Mouse (Mus musculus) ES-E14 (cell line): Measurements from ENCODE around the gene Nup210l. TPM values are rescaled to one million over a fixed set of nuclear protein-coding genes. Genes with fewer than 3 reads are reported as not detected.

Experiments
- DNase-seq: peaks from one replicate; pipeline ENCODE4 v3.0.0-alpha.2; 2013; ENCODE audit warnings: low read depth, low spot score
- H3K27ac ChIP-seq: 2 replicates; pipeline ENCODE4 v1.5.1; 2012; ENCODE audit warnings: low read depth, mild to moderate bottlenecking, low read length, moderate library complexity, mixed read lengths; ENCODE audit not compliant: poor library complexity, insufficient read depth, severe bottlenecking
- H3K36me3 ChIP-seq: 2 replicates; pipeline ENCODE4 v1.6.1; 2012; ENCODE audit warnings: mild to moderate bottlenecking, low read length, moderate library complexity, mixed read lengths; ENCODE audit not compliant: control insufficient read depth, poor library complexity, insufficient read depth, severe bottlenecking
- H3K4me1 ChIP-seq, 2 experiments: fragments of 150-350 bp in 1 of 2; sonication (generic) in 1 of 2; 2 replicates each; pipeline ENCODE4 v1.6.1; 2012; ENCODE audit warnings: low read length in 2 of 2, mild to moderate bottlenecking in 1 of 2, mixed read lengths in 1 of 2; ENCODE audit not compliant: control insufficient read depth in 2 of 2, insufficient read depth in 2 of 2, poor library complexity in 1 of 2
- H3K4me3 ChIP-seq, 2 experiments: fragments of 150-350 bp in 1 of 2; sonication (generic) in 1 of 2; 2 replicates each; pipeline ENCODE4 v1.5.1; 2012; ENCODE audit warnings: low read length in 2 of 2, low read depth in 1 of 2, mild to moderate bottlenecking in 1 of 2, mixed read lengths in 1 of 2; ENCODE audit not compliant: insufficient read depth in 1 of 2, poor library complexity in 1 of 2, severe bottlenecking in 1 of 2
- H3K9ac ChIP-seq: 2 replicates; pipeline ENCODE4 v1.6.1; 2012; ENCODE audit warnings: low read depth, mild to moderate bottlenecking, low read length, mixed read lengths; ENCODE audit not compliant: poor library complexity, insufficient read depth, severe bottlenecking
- H3K9me3 ChIP-seq: fragments of 150-350 bp; sonication (generic); 2 replicates; pipeline ENCODE4 v1.6.1; 2012; ENCODE audit warnings: low read depth, mild to moderate bottlenecking, low read length; ENCODE audit not compliant: control insufficient read depth, insufficient read depth
- CHD2 ChIP-seq: IDR thresholded peaks from 2 replicates; pipeline ENCODE4 v1.6.1; 2014; ENCODE audit warnings: mild to moderate bottlenecking, low read depth, low read length, inconsistent platforms
- HCFC1 ChIP-seq: IDR thresholded peaks from 2 replicates; pipeline ENCODE4 v1.6.1; 2012; ENCODE audit warnings: low read length, inconsistent platforms, borderline replicate concordance; ENCODE audit not compliant: insufficient read depth
- MAFK ChIP-seq: IDR thresholded peaks from 2 replicates; pipeline ENCODE4 v1.6.1; 2014; ENCODE audit warnings: mild to moderate bottlenecking, low read depth, low read length, inconsistent platforms; ENCODE audit not compliant: insufficient read depth
- ZC3H11A ChIP-seq: IDR thresholded peaks from 2 replicates; pipeline ENCODE4 v1.6.1; 2012; ENCODE audit warnings: low read depth, mild to moderate bottlenecking, inconsistent platforms, low read length, borderline replicate concordance
- ZNF384 ChIP-seq: IDR thresholded peaks from 2 replicates; pipeline ENCODE4 v1.6.1; 2012; ENCODE audit warnings: low read depth, low read length, inconsistent platforms
- in situ Hi-C, 2 experiments: fragments of 600-800 bp; cut with MboI; formaldehyde crosslinking; loops; one replicate each; pipeline ENCODE4 v1.15.1; 2025; ENCODE audit warnings: low sequenced_read_pairs in 2 of 2, inconsistent platforms in 1 of 2; ENCODE audit not compliant: unreplicated experiment in 2 of 2
- total RNA-seq: library from RNA; depleted of rRNA; stranded (reverse); fragments of 300-350 nt; gene quantifications from 2 replicates; pipeline ENCODE4 v1.2.3, GENCODE M21; 2012

The Nup210l gene
- total RNA-seq, 1 experiment: 0.80 TPM

DNA sequence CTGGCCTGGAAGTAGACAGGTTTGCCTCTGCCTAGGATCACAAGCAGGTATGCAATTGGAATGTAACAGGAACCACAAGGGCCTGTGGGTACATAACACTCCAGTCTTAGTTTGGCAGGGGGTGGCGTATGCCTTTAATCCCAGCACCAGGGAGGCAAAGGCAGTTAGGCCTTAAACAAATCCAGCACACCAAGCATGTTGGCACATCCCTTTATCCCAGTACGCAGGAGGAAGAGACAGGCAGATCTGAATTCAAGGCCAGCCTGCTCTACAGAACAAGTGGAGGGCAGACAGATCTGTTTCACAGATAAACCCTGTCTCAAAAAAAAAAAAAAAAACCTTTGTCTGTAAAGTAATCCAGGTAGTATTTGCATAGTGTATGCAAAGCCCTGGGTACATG, 104.7 kb downstream of the Nup210l start:
- no peak for TF ChIP-seq ZC3H11A
- no peak for TF ChIP-seq ZNF384
- TF ChIP-seq HCFC1: no peak
- TF ChIP-seq CHD2: no peak
- TF ChIP-seq MAFK: no peak
- H3K27ac ChIP-seq: no peak overlapping the region
- no peaks in the 10 kb centered on the region for H3K9me3 ChIP-seq
- H3K4me1 ChIP-seq: peaks cover 0 to 6% of the 10 kb centered on the region in 2 experiments; a peak in 1 of 4 replicates
- DNase-seq: no peak
- H3K9ac ChIP-seq: no peak overlapping the region
- in situ Hi-C loops: no loop called here
- H3K36me3 ChIP-seq: peaks cover 37% of the 10 kb centered on the region
- H3K4me3 ChIP-seq: no peak overlapping the region

DNA sequence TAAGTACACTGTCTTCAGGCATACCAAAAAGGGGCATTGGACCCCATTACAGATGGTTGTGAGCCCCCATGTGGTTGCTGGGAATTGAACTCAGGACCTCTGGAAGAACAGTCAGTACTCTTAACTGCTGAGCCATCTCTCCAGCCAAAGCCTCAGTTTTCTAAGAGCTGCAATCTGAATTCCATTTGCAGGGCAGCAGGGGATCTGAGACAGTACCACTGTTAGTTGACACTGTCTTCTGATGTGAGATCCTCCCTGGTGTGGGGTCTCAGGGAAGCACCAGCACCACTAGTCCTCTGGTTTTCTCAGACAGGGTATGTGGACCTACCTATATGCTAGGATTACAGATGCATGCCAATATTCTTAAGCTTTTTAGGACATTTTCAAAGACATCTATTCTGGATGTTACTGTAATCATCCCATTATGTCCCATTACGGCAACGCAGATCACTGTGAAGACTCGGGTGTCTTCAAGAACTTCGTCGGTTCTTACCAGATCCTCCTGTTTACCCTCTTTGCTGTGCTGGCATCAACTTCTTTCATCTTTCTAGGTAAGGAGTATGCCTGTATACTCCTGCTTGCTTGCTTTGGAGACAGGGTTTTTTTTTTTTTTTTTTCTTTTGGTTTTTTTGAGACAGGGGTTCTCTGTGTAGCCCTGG, 106.1 kb downstream of the Nup210l start:
- DNase-seq: no peak
- H3K9me3 ChIP-seq: no peaks in the 10 kb centered on the region
- H3K27ac ChIP-seq: no peak overlapping the region; the same call in 1 of the 2 replicates
- peaks cover 37% of the 10 kb centered on the region for H3K36me3 ChIP-seq
- peak overlapping the region in 1 of 2 experiments; percentile 21; a peak in 1 of 4 replicates for H3K4me3 ChIP-seq
- H3K9ac ChIP-seq: peak overlapping the region; percentile 33; the same call in 1 of the 2 replicates
- peaks cover 0 to 6% of the 10 kb centered on the region in 2 experiments; a peak in 1 of 4 replicates for H3K4me1 ChIP-seq
- TF ChIP-seq ZC3H11A (no peak), CHD2 (no peak), MAFK (no peak), ZNF384 (0 out of 2 replicates have a peak, but pooled peaks have one; percentile 11), HCFC1 (no peak)
- in situ Hi-C loops: no loop called here

GRCm38 (mm10) chr3:90211475-90212398, 107.8 kb downstream of the Nup210l start:
- H3K9ac ChIP-seq: peak overlapping the region; percentile 65
- H3K4me1 ChIP-seq: peaks cover 0 to 6% of the 10 kb centered on the region in 2 experiments; a peak in 1 of 4 replicates
- H3K9me3 ChIP-seq: no peaks in the 10 kb centered on the region
- H3K27ac ChIP-seq: no peak overlapping the region; the same call in 1 of the 2 replicates
- peak overlapping the region; percentile 88 to 95 for H3K4me3 ChIP-seq
- TF ChIP-seq ZNF384: no peak
- no peak for TF ChIP-seq ZC3H11A
- no peak for TF ChIP-seq MAFK
- no peak; the same call in 1 of the 2 replicates for TF ChIP-seq HCFC1
- no peak for TF ChIP-seq CHD2
- DNase-seq: no peak
- H3K36me3 ChIP-seq: peaks cover 37% of the 10 kb centered on the region
- in situ Hi-C loops: no loop called here

GRCm38 (mm10) chr3:90212723-90213122, 108.8 kb downstream of the Nup210l start:
- H3K27ac ChIP-seq: no peak overlapping the region
- H3K9me3 ChIP-seq: no peaks in the 10 kb centered on the region
- TF ChIP-seq CHD2 (no peak), MAFK (no peak), HCFC1 (no peak), ZNF384 (no peak), ZC3H11A (no peak)
- H3K4me1 ChIP-seq: peaks cover 0 to 8% of the 10 kb centered on the region in 2 experiments; a peak in 1 of 4 replicates
- in situ Hi-C loops: no loop called here
- H3K4me3 ChIP-seq: peak overlapping the region; percentile 88 to 95
- no peak for DNase-seq
- peaks cover 36% of the 10 kb centered on the region for H3K36me3 ChIP-seq
- peak overlapping the region; percentile 99 for H3K9ac ChIP-seq
